Mouse (Mus musculus): ENCODE measurements around the gene Duoxa1. TPM values are rescaled to one million over a fixed set of nuclear protein-coding genes. Genes with fewer than 3 reads are reported as not detected.

Duoxa1 gene
- polyA plus RNA-seq, 1 experiment from 2014 or later = 0.21 TPM

DNA sequence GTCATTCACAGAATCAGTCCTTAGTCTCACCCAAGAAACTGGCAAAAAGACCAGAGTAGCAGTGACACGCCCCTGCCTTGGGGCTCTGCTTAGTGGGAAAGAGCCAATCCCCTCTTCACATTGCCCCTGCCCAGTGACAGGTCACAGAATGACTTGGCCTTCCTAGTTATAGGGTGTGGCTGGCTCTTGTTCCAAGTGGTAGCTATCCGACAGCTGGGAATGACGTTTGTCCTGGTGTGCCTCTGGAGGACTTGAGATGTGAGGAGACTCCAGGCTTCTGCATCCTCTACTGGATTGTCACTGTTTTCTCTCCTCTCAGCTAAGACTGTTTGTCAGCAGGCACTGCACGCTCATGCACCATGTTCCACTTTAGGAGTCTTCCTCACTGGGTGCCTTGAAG lies 3.9 kb upstream of the Duoxa1 start:
- ATAC-seq (no peak), DNase-seq (ENCODE audit: low spot score) (no peak)
- Histone ChIP-seq H3K4me2 (replicated peaks; ENCODE audit: low read depth, low read length) (no peak overlapping the region), H3K36me3 (ENCODE audit: insufficient read depth, low read length) (no peaks in the 10 kb centered on the region), H3K27ac (ENCODE audit: low read length) (no peak overlapping the region), H3K9me3 (ENCODE audit: low read length) (no peaks in the 10 kb centered on the region), H3K9ac (replicated peaks; ENCODE audit: low read depth) (no peak overlapping the region), H3K27me3 (replicated peaks; ENCODE audit: insufficient read depth, low read length) (peaks cover 15% of the 10 kb centered on the region), H3K4me1 (ENCODE audit: insufficient read depth, low read depth, low read length) (peaks cover 8% of the 10 kb centered on the region; the same call in 1 of the 2 replicates), H3K4me3 (ENCODE audit: low read depth, low read length) (no peak overlapping the region)
- TF ChIP-seq EP300 (IDR thresholded peaks at IDR 0.05) (no peak), CTCF (IDR thresholded peaks at IDR 0.05) (no peak)
- 41% methylated on average over 4 of the region's 4 CpGs for whole genome bisulfite sequencing

- H3K4me3 ChIP-seq (ENCODE audit: low read depth, low read length) = no peak within 1 kb of the TSS
- H3K9me3 ChIP-seq (ENCODE audit: low read length) = no peaks in the 10 kb centered on the region
- TF ChIP-seq EP300 (IDR thresholded peaks at IDR 0.05) (no peak), CTCF (IDR thresholded peaks at IDR 0.05) (no peak)
- ATAC-seq (no peak), DNase-seq (ENCODE audit: low spot score) (no peak)
- no peak within 1 kb of the TSS for H3K27ac ChIP-seq (ENCODE audit: low read length)
- H3K9ac ChIP-seq (replicated peaks; ENCODE audit: low read depth) = no peak within 1 kb of the TSS
- peaks cover 8% of the 10 kb centered on the region; the same call in 1 of the 2 replicates for H3K4me1 ChIP-seq (ENCODE audit: insufficient read depth, low read depth, low read length)
- H3K4me2 ChIP-seq (replicated peaks; ENCODE audit: low read depth, low read length) = no peak within 1 kb of the TSS
- H3K27me3 ChIP-seq (replicated peaks; ENCODE audit: insufficient read depth, low read length) = peaks cover 15% of the 10 kb centered on the region
- 84% methylated on average over 7 of the region's 7 CpGs for WGBS
- no peaks in the 10 kb centered on the region for H3K36me3 ChIP-seq (ENCODE audit: insufficient read depth, low read length)
These were observed 1.8 kb upstream of the Duoxa1 start, which contains the start of gene Duox1 for GRCm38 (mm10) chr2:122315372-122315771. Gene Duox1, plus strand, starts transcription at chr2:122315672.

GRCm38 (mm10) chr2:122312722-122313417 lies 660 bp downstream of the Duoxa1 start:
- H3K4me1 ChIP-seq (ENCODE audit: insufficient read depth, low read depth, low read length) = peaks cover 8% of the 10 kb centered on the region; the same call in 1 of the 2 replicates
- WGBS = 4% methylated on average over 27 of the region's 27 CpGs

DNA sequence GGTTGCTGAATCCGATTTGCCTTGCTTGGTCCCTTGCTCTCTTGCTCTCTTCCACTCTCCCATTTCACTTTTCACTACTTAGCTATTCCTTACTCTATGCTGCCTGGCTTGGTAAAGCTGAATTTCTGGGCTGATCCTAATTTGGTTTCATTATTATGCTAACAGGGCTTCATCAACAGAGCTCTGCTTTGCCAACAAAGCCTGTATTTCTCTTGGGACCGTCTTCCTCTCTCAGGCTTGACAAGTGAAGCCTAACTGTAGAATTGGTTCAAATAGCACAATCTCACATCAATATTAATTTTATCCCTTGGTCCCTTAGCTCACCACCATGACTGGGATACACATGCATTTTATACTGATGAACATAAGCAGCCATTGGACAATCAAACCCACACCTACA lies 2.0 kb downstream of the Duoxa1 start:
- DNase-seq (ENCODE audit: low spot score) (no peak), ATAC-seq (no peak)
- no peak overlapping the region for H3K9ac ChIP-seq (replicated peaks; ENCODE audit: low read depth)
- peaks cover 15% of the 10 kb centered on the region for H3K27me3 ChIP-seq (replicated peaks; ENCODE audit: insufficient read depth, low read length)
- H3K4me2 ChIP-seq (replicated peaks; ENCODE audit: low read depth, low read length) = no peak overlapping the region
- no peaks in the 10 kb centered on the region for H3K9me3 ChIP-seq (ENCODE audit: low read length)
- H3K4me1 ChIP-seq (ENCODE audit: insufficient read depth, low read depth, low read length) = peaks cover 8% of the 10 kb centered on the region; the same call in 1 of the 2 replicates
- no peak overlapping the region for H3K27ac ChIP-seq (ENCODE audit: low read length)
- H3K36me3 ChIP-seq (ENCODE audit: insufficient read depth, low read length) = no peaks in the 10 kb centered on the region
- WGBS = 53% methylated on average over 2 of the region's 2 CpGs
- no peak overlapping the region for H3K4me3 ChIP-seq (ENCODE audit: low read depth, low read length)
- TF ChIP-seq EP300 (IDR thresholded peaks at IDR 0.05) = no peak
- TF ChIP-seq CTCF (IDR thresholded peaks at IDR 0.05) = no peak

More at GRCm38 (mm10) chr2:122312722-122313417, 660 bp downstream of the Duoxa1 start:
- Histone ChIP-seq H3K27me3 (replicated peaks; ENCODE audit: insufficient read depth, low read length) (peaks cover 15% of the 10 kb centered on the region), H3K9me3 (ENCODE audit: low read length) (no peaks in the 10 kb centered on the region), H3K9ac (replicated peaks; ENCODE audit: low read depth) (no peak overlapping the region), H3K36me3 (ENCODE audit: insufficient read depth, low read length) (no peaks in the 10 kb centered on the region), H3K27ac (ENCODE audit: low read length) (no peak overlapping the region), H3K4me3 (ENCODE audit: low read depth, low read length) (peak overlapping the region; percentile 16; the same call in 1 of the 2 replicates), H3K4me2 (replicated peaks; ENCODE audit: low read depth, low read length) (peak overlapping the region; percentile 38)
- TF ChIP-seq CTCF (IDR thresholded peaks at IDR 0.05) = peak; percentile 75
- TF ChIP-seq EP300 (IDR thresholded peaks at IDR 0.05) = no peak
- peak; percentile 19; the same call in 1 of the 2 replicates for ATAC-seq
- DNase-seq (ENCODE audit: low spot score) = peak; percentile 44

- Histone ChIP-seq H3K27me3 (replicated peaks; ENCODE audit: insufficient read depth, low read length) (peaks cover 15% of the 10 kb centered on the region), H3K27ac (ENCODE audit: low read length) (no peak overlapping the region), H3K9me3 (ENCODE audit: low read length) (no peaks in the 10 kb centered on the region), H3K4me3 (ENCODE audit: low read depth, low read length) (no peak overlapping the region), H3K36me3 (ENCODE audit: insufficient read depth, low read length) (no peaks in the 10 kb centered on the region), H3K4me2 (replicated peaks; ENCODE audit: low read depth, low read length) (no peak overlapping the region), H3K4me1 (ENCODE audit: insufficient read depth, low read depth, low read length) (peaks cover 8% of the 10 kb centered on the region; the same call in 1 of the 2 replicates), H3K9ac (replicated peaks; ENCODE audit: low read depth) (no peak overlapping the region)
- DNase-seq (ENCODE audit: low spot score) = no peak
- 35% methylated on average over 3 of the region's 3 CpGs for WGBS
- TF ChIP-seq EP300 (IDR thresholded peaks at IDR 0.05) (no peak), CTCF (IDR thresholded peaks at IDR 0.05) (no peak)
- ATAC-seq = no peak
These were observed 3.9 kb downstream of the Duoxa1 start for GRCm38 (mm10) chr2:122309647-122310046.

- H3K27me3 ChIP-seq (replicated peaks; ENCODE audit: insufficient read depth, low read length) = peaks cover 13% of the 10 kb centered on the region
- H3K4me2 ChIP-seq (replicated peaks; ENCODE audit: low read depth, low read length) = no peak overlapping the region
- DNase-seq (ENCODE audit: low spot score) = no peak
- no peak overlapping the region for H3K27ac ChIP-seq (ENCODE audit: low read length)
- H3K36me3 ChIP-seq (ENCODE audit: insufficient read depth, low read length) = no peaks in the 10 kb centered on the region
- peak; percentile 39; the same call in 1 of the 2 replicates for ATAC-seq
- 29% methylated on average over 4 of the region's 4 CpGs for WGBS
- TF ChIP-seq CTCF (IDR thresholded peaks at IDR 0.05) (no peak), EP300 (IDR thresholded peaks at IDR 0.05) (no peak)
- 0 out of 2 replicates have a peak, but pooled peaks cover 3% of the 10 kb centered on the region for H3K4me1 ChIP-seq (ENCODE audit: insufficient read depth, low read depth, low read length)
- H3K4me3 ChIP-seq (ENCODE audit: low read depth, low read length) = no peak overlapping the region
- no peaks in the 10 kb centered on the region for H3K9me3 ChIP-seq (ENCODE audit: low read length)
- no peak overlapping the region for H3K9ac ChIP-seq (replicated peaks; ENCODE audit: low read depth)
These were observed 7.3 kb downstream of the Duoxa1 start for GRCm38 (mm10) chr2:122306184-122306583.
